Mouse (Mus musculus): ENCODE results near the gene Hnrnpa1. TPM values are rescaled to one million over a fixed set of nuclear protein-coding genes. Genes with fewer than 3 reads are reported as not detected.
"Not testable (repeated sequence)": the region's sequence is repeated elsewhere in the genome, so short reads cannot be mapped to it uniquely, and the experiment has no call there.

Hnrnpa1 gene
- polyA plus RNA-seq, 1 experiment: 276 TPM

DNA sequence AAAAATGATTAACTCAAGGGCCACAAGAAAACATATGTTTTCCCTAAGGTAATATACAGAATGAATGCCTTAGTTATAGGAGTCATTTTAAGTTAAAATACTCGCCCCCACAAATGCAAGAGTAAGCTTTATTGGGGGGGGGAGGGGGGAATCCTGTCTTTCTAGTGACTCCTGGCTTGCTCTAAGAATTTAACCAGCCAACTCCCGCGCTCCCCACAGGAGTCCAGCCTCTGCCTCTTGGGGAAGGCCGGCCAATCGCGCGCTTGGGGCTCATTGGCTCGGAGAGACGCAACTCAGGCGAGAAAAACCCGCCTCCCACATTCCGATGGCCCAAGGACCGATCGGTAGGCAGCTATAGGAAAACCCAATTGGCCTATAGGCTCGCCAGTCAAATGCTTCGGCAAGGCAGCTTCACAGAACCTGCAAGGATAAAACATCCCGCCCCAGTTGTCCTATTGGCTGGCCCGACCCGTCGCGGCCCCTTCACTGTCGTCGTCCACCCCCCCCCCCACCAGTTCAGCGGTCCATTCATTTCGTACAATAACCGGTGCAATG lies 1.0 kb upstream of the Hnrnpa1 start:
- Histone ChIP-seq H3K4me1 (ENCODE audit: control insufficient read depth, insufficient read depth, low read length) (no peaks in the 10 kb centered on the region), H3K27ac (ENCODE audit: insufficient read depth, low read length) (peak overlapping the region; percentile 51), H3K4me3 (ENCODE audit: insufficient read depth, low read length) (peak overlapping the region; percentile 79)
- TF ChIP-seq CTCF (IDR thresholded peaks at IDR 0.05; ENCODE audit: extremely low read depth, insufficient read depth, low read length) (no peak), POLR2A (IDR thresholded peaks at IDR 0.05; ENCODE audit: extremely low read depth, insufficient read depth, low read length) (no peak)

DNA sequence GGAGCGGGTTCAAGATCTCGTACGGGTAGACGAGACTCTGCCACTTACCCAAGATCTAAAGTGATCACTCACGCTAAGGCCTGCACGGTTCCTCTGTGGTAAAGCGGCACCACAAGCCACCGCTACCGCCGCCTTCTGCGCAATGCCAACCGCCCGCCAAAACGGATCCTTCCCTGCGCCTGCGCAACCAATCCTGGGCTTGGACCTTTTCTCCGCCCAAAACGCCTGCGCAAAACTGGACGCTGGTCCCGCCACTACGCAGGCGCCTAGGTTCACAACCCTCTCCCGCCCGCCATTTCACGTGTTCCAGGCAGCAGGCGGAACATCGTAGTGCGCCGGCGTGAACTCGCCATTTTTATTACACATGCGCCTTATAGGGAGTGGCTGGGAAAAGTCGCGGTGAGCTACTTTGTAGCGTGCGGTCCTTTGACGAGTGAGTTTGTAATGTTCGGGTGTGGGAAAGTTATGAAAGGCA lies 510 bp upstream of the Hnrnpa1 start, which contains the start of gene Cbx5:
Cbx5 (minus strand) TSS at position 132 of the 475 bp plus-strand sequence.
- Histone ChIP-seq H3K4me3 (ENCODE audit: insufficient read depth, low read length) (peak within 1 kb of the TSS; percentile 79), H3K27ac (ENCODE audit: insufficient read depth, low read length) (peak within 1 kb of the TSS; percentile 51), H3K4me1 (ENCODE audit: control insufficient read depth, insufficient read depth, low read length) (no peaks in the 10 kb centered on the region)
- TF ChIP-seq CTCF (IDR thresholded peaks at IDR 0.05; ENCODE audit: extremely low read depth, insufficient read depth, low read length) (no peak), POLR2A (IDR thresholded peaks at IDR 0.05; ENCODE audit: extremely low read depth, insufficient read depth, low read length) (peak; percentile 51; the same call in 1 of the 2 replicates)

DNA sequence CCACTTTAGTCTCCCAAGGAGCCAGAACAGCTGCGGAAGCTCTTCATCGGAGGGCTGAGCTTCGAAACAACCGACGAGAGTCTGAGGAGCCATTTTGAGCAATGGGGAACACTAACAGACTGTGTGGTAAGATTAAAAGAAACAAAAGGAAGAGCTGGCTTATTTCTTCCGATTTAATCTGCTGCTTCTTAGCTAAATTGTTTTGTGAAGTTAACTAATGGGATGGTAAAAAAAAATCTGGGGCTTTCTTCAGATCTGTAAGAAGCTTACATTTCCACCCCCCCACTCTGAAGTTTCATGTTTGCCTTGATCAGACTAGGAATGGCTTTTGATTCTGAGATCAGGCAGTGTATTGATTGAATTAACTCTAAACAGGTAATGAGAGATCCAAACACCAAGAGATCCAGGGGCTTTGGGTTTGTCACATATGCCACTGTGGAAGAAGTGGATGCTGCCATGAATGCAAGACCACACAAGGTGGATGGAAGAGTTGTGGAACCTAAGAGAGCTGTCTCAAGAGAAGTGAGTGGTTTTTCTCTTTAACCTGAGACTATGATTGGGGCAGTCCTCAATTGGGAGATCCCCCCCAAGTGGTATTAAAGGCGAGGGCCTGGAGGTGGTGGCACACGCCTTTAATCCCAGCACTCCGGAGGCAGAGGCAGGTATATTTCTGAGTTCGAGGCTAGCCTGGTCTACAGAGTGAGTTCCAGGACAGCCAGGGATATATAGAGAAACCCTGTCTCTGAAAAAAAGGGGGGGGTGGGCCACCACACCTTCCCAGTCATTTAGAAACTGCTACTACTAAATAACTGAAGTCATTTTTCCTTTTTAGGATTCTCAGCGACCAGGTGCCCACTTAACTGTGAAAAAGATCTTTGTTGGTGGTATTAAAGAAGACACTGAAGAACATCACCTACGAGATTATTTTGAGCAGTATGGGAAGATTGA lies 1.1 kb downstream of the Hnrnpa1 start:
- peak overlapping the region; percentile 79 for H3K4me3 ChIP-seq (ENCODE audit: insufficient read depth, low read length)
- H3K4me1 ChIP-seq (ENCODE audit: control insufficient read depth, insufficient read depth, low read length); H3K27ac ChIP-seq (ENCODE audit: insufficient read depth, low read length): not testable (repeated sequence)

DNA sequence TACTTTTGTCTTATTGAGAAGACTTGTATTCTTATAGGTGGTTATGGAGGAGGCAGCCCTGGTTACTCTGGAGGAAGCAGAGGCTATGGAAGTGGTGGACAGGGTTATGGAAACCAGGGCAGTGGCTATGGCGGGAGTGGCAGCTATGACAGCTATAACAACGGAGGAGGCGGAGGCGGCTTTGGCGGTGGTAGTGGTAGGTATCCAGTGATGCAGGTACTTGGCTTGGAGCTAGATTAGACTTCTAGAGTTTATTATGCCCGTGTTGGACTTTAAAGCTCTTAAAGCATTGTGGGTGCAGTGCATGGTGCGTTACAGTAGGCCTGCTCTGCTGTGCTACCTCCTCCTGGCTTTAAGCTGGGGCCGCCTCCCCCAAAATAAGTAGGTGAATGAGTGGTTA lies 2.7 kb downstream of the Hnrnpa1 start:
- Histone ChIP-seq H3K27ac (ENCODE audit: insufficient read depth, low read length) (no peak overlapping the region), H3K4me3 (ENCODE audit: insufficient read depth, low read length) (no peak overlapping the region), H3K4me1 (ENCODE audit: control insufficient read depth, insufficient read depth, low read length) (no peaks in the 10 kb centered on the region)
- no peak for TF ChIP-seq CTCF (IDR thresholded peaks at IDR 0.05; ENCODE audit: extremely low read depth, insufficient read depth, low read length)

DNA sequence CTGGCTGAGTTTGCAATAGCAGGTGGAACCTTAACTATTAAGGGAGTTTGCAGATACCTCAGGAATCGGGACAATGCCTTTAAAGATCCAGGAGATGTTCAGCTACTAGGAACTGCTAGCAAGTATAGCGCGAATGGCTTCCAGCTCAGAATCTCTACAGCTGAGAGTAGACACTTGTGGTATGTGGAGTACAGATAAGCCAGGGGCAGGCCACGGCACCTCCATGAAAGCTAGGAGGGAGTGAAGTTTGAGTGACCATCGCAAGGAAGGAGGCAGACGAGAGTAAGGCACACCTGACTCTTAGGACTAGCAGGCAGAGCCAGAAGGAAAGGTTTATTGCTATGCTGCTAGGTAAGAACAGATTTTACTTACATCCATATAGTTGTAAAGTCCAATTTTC lies 5.4 kb downstream of the Hnrnpa1 start:
- no peak overlapping the region for H3K27ac ChIP-seq (ENCODE audit: insufficient read depth, low read length)

DNA sequence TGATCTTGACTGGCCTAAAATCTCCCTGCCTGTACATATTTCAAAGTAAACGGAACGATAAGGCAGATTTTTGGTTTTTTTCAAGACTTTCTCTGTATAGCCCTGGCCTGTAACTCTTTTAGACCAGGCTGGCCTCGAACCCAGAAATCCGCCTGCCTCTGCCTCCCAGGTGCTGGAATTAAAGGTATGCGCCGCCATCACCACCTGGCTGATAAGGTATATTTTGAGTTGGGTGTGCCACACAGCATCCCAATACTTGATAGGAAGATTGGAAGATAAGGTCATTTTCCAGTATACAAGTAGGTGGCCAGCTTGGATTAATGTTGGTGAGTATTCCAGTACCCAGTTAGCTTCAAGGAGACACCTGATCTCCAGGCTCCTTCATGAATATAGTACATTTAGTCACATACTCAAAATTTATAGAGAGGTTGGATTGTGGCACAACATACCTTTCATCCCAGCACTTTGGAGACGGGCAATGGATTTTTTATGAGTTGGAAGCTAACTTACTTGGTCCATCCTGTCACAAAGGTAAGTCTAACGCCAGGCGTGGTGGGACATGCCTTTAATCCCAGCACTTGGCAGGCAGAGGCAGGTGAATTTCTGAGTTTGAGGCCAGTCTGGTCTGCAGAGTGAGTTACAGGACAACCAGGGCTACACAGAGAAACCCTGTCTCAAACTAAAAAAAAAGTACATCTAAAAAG lies 7.0 kb downstream of the Hnrnpa1 start:
- no peaks in the 10 kb centered on the region for H3K4me1 ChIP-seq (ENCODE audit: control insufficient read depth, insufficient read depth, low read length)
- H3K4me3 ChIP-seq (ENCODE audit: insufficient read depth, low read length): no peak overlapping the region
- TF ChIP-seq POLR2A (IDR thresholded peaks at IDR 0.05; ENCODE audit: extremely low read depth, insufficient read depth, low read length): no peak
- no peak for TF ChIP-seq CTCF (IDR thresholded peaks at IDR 0.05; ENCODE audit: extremely low read depth, insufficient read depth, low read length)
- no peak overlapping the region for H3K27ac ChIP-seq (ENCODE audit: insufficient read depth, low read length)

More for the DNA sequence above, 5.4 kb downstream of the Hnrnpa1 start:
- Histone ChIP-seq H3K4me3 (ENCODE audit: insufficient read depth, low read length) (no peak overlapping the region), H3K4me1 (ENCODE audit: control insufficient read depth, insufficient read depth, low read length) (no peaks in the 10 kb centered on the region)
- no peak for TF ChIP-seq POLR2A (IDR thresholded peaks at IDR 0.05; ENCODE audit: extremely low read depth, insufficient read depth, low read length)
- TF ChIP-seq CTCF (IDR thresholded peaks at IDR 0.05; ENCODE audit: extremely low read depth, insufficient read depth, low read length): no peak

DNA sequence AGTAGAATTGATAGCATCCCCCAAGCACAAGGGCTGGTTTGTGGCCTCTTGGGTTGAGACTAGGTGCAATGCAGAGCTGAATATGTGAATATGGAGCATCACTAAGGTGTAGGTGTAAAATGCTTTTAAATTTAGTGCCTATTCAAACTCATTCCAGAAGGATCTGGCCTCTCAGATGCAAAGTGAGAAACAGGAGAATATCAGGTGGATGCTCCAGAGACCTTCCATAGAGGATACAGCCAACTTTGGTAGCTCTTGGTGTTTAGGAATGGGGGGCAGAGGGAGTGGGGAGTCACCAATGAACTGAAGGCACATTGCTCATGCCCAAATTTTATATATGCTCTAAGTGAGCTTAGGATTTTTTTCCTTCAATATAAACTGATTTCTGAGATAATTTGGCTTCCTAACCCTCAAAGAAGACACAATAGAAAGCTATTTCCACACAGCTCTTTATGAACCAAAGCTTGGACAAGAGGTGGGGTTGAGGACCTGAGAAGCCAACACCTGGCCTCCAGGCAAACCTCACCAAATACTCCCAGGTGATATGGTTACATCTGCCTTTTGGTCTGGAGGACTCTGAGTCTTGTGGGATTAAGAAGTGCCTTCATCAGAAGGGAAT lies 7.7 kb downstream of the Hnrnpa1 start:
- Histone ChIP-seq H3K4me3 (ENCODE audit: insufficient read depth, low read length) (no peak overlapping the region), H3K27ac (ENCODE audit: insufficient read depth, low read length) (no peak overlapping the region), H3K4me1 (ENCODE audit: control insufficient read depth, insufficient read depth, low read length) (no peaks in the 10 kb centered on the region)
- TF ChIP-seq CTCF (IDR thresholded peaks at IDR 0.05; ENCODE audit: extremely low read depth, insufficient read depth, low read length) (no peak), POLR2A (IDR thresholded peaks at IDR 0.05; ENCODE audit: extremely low read depth, insufficient read depth, low read length) (0 out of 2 replicates have a peak, but pooled peaks have one; percentile 4)

DNA sequence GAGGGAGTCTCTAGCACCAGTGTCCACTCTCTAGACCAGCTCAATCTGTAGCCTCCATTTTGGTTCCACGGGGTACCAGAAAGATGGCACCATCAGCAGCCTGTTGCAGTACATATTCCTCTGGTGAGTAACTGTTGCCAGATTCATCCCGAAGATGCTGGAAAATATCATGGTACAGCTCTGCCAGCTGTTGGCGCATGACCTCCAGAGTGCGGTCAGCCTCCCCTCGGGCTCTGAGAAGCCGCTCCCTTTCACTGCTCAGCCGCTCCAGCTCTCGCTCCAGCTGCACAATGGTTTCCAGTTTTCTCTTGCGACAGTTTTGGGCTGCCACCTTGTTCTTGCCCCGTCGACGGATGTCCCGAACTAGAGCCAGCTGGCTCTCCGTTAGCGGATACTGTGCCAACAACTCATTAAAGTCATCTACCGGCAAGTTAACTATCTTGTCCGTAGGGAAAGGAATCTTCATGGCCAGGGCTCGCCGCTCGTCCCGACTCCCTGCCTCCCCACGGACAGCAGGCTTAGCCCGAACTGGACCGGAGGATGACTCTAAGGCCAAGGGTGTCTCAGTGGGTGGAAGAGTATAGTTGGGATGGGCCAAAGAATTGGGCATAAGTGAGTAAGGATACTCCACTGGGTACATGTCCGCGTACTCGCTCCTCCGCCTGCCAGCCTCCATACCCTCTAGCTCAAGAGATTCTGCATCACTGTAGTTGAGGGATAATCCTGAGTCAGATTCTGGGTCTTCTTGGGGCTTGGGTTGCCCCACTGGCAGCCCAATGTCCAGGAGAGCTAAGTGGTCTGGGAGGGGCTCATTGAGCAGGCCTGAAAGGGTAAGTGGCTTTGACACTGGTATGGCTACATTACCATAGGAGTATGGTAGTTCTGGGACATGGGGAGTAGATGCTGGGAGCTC lies 8.4 kb downstream of the Hnrnpa1 start:
- TF ChIP-seq CTCF (IDR thresholded peaks at IDR 0.05; ENCODE audit: extremely low read depth, insufficient read depth, low read length) (no peak), POLR2A (IDR thresholded peaks at IDR 0.05; ENCODE audit: extremely low read depth, insufficient read depth, low read length) (no peak)
- Histone ChIP-seq H3K4me1 (ENCODE audit: control insufficient read depth, insufficient read depth, low read length) (no peaks in the 10 kb centered on the region), H3K27ac (ENCODE audit: insufficient read depth, low read length) (no peak overlapping the region), H3K4me3 (ENCODE audit: insufficient read depth, low read length) (no peak overlapping the region)

DNA sequence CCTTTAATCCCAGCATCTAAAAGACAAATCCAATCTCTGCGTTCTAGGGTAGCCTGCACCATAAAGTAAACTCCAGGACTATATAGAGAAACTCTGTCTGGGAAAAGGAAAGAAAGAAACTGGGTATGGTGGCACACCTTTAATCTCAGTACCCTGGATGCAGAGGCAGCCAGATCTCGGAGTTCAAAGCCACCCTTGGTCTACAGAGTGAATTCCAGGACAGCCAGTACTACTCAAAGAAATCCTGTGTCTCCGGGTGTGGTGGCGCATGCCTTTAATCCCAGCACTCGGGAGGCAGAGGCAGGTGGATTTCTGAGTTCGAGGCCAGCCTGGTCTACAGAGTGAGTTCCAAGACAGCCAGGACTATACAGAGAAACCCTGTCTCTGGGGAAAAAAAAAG lies 9.3 kb downstream of the Hnrnpa1 start:
- H3K4me3 ChIP-seq (ENCODE audit: insufficient read depth, low read length); H3K4me1 ChIP-seq (ENCODE audit: control insufficient read depth, insufficient read depth, low read length); H3K27ac ChIP-seq (ENCODE audit: insufficient read depth, low read length): not testable (repeated sequence)
